Mouse (Mus musculus): Measurements from ENCODE around the gene Slco1c1.
"Not testable (repeated sequence)": the region's sequence is repeated elsewhere in the genome, so short reads cannot be mapped to it uniquely, and the experiment has no call there.

Gene Slco1c1

DNA sequence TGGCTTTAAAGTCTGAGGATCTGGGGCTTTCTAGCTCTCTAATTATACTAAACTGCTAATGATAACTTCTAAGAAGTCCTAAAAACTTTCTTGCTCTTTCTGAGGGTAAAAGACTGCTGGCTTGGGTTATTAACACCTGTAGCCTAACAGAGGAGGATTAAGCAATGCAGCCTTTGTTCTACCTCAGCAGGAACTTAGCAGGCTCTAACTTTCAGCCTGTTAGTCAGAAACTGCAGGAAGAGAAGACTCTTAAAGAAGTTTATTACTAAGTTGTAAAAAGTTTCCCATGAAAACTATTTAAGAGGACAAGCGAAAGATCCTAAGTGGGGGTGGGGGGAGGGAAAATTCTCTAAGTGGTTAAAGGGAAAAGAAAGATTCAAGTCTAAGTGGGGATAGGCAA, 65.8 kb downstream of the Slco1c1 start:
- in situ Hi-C loops (cut with MboI, MseI): no loop called here

DNA sequence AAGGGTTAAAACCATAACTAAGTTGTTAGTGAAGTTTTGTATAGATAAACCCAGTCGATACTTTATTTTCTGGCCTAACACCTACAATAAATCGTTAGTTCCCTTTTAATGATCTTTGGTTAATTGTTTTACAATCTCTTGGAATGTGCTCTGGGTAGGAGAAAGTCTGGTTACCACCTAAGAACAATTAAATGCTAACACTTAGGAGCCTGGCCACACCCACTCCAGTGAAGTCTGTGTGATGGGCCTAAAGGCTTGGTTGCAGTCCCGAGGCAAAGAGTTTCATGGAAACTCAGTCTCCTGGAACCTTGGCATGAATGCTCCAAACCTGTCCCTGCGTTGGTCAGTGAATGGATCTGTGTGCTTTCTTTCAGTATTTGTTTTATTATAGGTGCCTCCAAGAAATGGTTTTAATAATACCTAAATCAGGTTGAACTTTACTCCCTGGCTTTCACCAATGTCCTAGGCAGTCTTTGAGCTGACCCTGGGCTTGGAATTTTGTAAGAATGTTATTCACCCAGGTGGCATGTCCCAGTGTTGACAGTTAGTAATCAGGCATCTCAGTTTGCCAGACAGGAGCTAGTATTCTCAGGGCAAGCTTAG, 66.5 kb downstream of the Slco1c1 start:
- in situ Hi-C loops (cut with MboI, MseI): not testable (repeated sequence)

DNA sequence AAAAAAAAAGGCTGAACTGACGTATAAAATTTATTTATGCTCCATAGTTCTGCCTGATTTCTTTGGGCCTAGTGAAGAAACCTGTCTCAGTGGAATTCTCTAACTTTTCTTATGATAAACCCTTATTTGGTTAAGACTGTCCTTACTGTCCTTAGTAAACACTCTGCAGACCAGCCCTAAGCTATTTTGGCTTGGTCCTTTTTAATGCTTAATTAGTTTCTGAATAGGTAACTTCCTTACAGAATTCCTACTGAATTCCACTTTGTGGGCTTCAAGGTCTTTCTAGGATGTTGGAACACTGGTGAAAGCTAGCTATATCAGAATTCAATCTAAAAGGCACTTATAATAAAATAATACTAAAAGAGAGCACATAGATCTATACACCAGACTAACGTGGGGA, 71.9 kb downstream of the Slco1c1 start:
- in situ Hi-C loops (cut with MboI, MseI): no loop called here

DNA sequence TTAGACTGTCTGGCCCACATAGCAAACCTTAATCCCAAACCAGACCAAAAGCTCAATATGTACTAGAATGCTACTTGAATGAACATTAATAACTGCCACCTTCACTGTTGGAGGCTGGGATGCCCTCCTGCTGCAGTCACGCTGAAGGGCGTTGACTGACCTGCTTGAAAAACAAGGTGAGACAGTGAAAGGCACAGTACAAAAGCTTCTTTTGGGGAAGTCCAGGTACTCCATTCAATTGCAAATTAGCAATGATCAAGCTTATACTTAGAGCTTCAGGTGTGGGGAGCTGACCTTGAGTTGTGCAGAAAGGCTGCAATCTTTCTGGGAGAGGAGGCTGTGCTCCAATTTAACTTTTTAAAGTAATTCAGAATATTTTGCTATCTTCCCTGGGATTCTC, 72.9 kb downstream of the Slco1c1 start:
- in situ Hi-C loops (cut with MboI, MseI): no loop called here

DNA sequence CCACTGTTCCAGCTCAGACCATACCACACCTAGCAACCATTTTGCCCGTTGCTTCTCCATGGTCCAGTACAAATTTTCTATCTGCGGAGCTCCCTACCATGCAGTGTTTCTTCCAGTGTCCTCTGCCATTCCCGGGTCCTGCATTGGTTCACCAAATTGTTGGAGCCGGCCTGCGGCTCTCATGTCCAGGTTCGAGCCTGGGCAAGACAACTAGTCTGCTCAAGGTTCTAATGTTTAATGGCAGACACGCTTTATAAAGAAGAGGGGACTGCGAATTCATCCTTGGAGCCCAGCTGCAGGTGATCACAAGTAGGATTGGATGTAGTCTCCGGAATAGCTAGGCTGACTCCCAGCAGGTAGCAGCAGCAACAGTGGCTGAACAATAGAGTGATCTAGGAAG, 76.8 kb downstream of the Slco1c1 start:
- in situ Hi-C loops (cut with MboI, MseI): no loop called here

DNA sequence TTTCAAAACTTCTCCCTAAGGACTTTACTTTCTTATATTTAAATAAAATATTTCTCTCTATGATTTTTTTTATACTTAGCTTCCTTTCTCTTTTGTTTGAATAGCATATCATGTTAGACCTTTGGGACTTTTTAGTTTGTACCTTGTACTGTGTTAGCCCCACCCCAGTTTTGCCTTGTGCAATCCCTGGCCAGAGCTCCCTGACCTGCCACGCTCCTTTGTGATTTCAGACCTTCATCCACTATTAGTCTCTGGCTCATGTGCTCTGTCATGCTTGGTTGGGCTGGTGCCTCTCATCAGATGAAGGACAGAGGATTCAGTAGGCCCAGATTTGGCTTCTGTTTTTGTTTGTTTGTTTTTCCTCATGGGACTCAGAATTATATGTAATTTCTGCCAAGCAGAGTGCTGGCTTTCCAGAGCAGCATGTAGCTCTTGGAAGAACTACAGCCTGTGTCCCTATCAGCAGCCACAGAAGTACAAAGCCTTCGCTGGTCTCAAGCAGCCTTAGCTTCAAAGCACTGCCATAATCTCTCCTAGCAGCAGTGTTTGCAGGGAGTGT, 86.6 kb downstream of the Slco1c1 start:
- in situ Hi-C loops (cut with MboI, MseI): no loop called here

DNA sequence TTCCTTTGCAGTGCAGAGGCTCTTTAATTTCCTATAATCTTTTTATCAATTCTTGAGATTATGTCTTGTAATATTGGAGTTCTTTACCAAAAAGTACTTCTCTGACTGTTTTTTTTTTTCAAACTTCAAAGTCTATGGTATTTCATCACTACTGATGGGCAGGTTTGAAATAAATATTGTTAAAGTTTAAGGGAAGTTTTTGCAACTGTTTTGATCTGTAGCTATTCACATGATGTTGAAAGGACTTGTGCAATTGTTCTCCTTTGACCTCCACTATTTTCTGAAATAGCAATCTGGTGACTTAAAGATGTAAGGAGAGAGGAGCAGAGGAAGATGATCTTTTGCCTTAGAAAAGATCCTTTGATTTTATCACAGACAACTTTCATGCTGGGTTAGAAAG, 89.8 kb downstream of the Slco1c1 start:
- in situ Hi-C loops (cut with MboI, MseI): no loop called here

DNA sequence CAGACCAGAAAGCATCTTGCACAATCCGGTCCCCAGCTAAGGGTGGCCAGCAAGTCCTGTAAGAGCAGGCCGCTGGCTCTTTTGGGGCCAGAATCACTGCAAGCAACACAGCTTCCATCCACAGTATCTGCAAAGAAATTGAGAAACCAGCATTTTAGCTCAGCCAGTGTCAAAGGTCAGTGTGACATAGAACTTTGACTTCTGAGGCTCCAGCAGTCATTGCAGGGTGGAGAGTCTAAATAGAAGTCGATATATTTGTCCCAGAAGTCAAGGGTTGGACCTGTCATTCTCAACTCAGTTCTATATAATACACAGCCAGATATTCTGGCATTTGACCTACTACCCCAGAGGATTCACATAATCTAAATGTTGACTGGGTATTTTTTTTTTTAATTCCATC, 91.2 kb downstream of the Slco1c1 start:
- in situ Hi-C loops (cut with MboI, MseI): no loop called here

Measured in T-helper 2 cell (primary cell).